Mouse (Mus musculus): ENCODE measurements around the gene Ecm1. TPM values are rescaled to one million over a fixed set of nuclear protein-coding genes. Genes with fewer than 3 reads are reported as not detected.

Gene Ecm1
- polyA plus RNA-seq, 1 experiment from 2014 or later = 9.7 TPM

- peaks cover 21% of the 10 kb centered on the region for H3K27me3 ChIP-seq (replicated peaks; ENCODE audit: low read depth, poor library complexity, severe bottlenecking)
- H3K36me3 ChIP-seq (replicated peaks) = no peaks in the 10 kb centered on the region
- no peak for DNase-seq (ENCODE audit: low spot score)
- H3K27ac ChIP-seq (replicated peaks) = no peak overlapping the region
- H3K9me3 ChIP-seq = no peaks in the 10 kb centered on the region
- H3K4me1 ChIP-seq = peaks cover 90% of the 10 kb centered on the region
- H3K4me3 ChIP-seq = no peak overlapping the region
- WGBS = 61% methylated on average over 2 of the region's 2 CpGs
Observed at GRCm38 (mm10) chr3:95685701-95686100, 53.7 kb downstream of the Ecm1 start.

GRCm38 (mm10) chr3:95685301-95685700, 54.1 kb downstream of the Ecm1 start:
- H3K4me3 ChIP-seq = no peak overlapping the region
- H3K4me1 ChIP-seq = peaks cover 91% of the 10 kb centered on the region
- no peak for DNase-seq (ENCODE audit: low spot score)
- H3K9me3 ChIP-seq = no peaks in the 10 kb centered on the region
- H3K36me3 ChIP-seq (replicated peaks) = no peaks in the 10 kb centered on the region
- peaks cover 21% of the 10 kb centered on the region for H3K27me3 ChIP-seq (replicated peaks; ENCODE audit: low read depth, poor library complexity, severe bottlenecking)
- WGBS = 81% methylated on average over 4 of the region's 4 CpGs
- no peak overlapping the region for H3K27ac ChIP-seq (replicated peaks)

- DNase-seq (ENCODE audit: low spot score) = no peak
- H3K4me1 ChIP-seq = peaks cover 89% of the 10 kb centered on the region
- 0 out of 2 replicates have a peak overlapping the region, but pooled peaks have one; percentile 10 for H3K27ac ChIP-seq (replicated peaks)
- no peaks in the 10 kb centered on the region for H3K9me3 ChIP-seq
- peaks cover 21% of the 10 kb centered on the region for H3K27me3 ChIP-seq (replicated peaks; ENCODE audit: low read depth, poor library complexity, severe bottlenecking)
- H3K4me3 ChIP-seq = no peak overlapping the region
- peaks cover 2% of the 10 kb centered on the region; the same call in 1 of the 2 replicates for H3K36me3 ChIP-seq (replicated peaks)
- WGBS = 61% methylated on average over 6 of the region's 8 CpGs
Observed at GRCm38 (mm10) chr3:95684846-95685245, 54.5 kb downstream of the Ecm1 start.

Small RNAs within 50 kb of the gene (microRNA-seq; reads per million reads assigned to microRNA genes)
- gene Mir7014 = not detected

Other genes starting within 250 kb of the Ecm1 start
- 3.4 and 5.5 TPM in 2 replicates for gene Ctsk, start 240.3 kb downstream of the Ecm1 start, polyA plus RNA-seq (2016; fragmentation: Nextera tagmentation; extraction: Ambion mirVana)
- gene Ctss, start 212.8 kb downstream of the Ecm1 start, polyA plus RNA-seq (2016; fragmentation: Nextera tagmentation; extraction: Ambion mirVana) = 3.4 and 4.3 TPM in 2 replicates
- gene Hormad1, start 179.9 kb downstream of the Ecm1 start, polyA plus RNA-seq (2016; fragmentation: Nextera tagmentation; extraction: Ambion mirVana) = not detected in 2 replicates
- 29.7 and 30.3 TPM in 2 replicates for gene Golph3l, start 150.6 kb downstream of the Ecm1 start, polyA plus RNA-seq (2016; fragmentation: Nextera tagmentation; extraction: Ambion mirVana)
- 79.1 and 79.7 TPM in 2 replicates for gene Ensa, start 114.6 kb downstream of the Ecm1 start, polyA plus RNA-seq (2016; fragmentation: Nextera tagmentation; extraction: Ambion mirVana)
- 49.5 and 50.0 TPM in 2 replicates for gene Mcl1, start 80.8 kb downstream of the Ecm1 start, polyA plus RNA-seq (2016; fragmentation: Nextera tagmentation; extraction: Ambion mirVana)
- gene Adamtsl4, start 51.7 kb downstream of the Ecm1 start, polyA plus RNA-seq (2016; fragmentation: Nextera tagmentation; extraction: Ambion mirVana) = 1.00 and 1.6 TPM in 2 replicates
- 65.5 and 71.5 TPM in 2 replicates for gene Tars2, start 20.6 kb upstream of the Ecm1 start, polyA plus RNA-seq (2016; fragmentation: Nextera tagmentation; extraction: Ambion mirVana)
- 24.0 and 25.7 TPM in 2 replicates for gene Rprd2, start 79.3 kb upstream of the Ecm1 start, polyA plus RNA-seq (2016; fragmentation: Nextera tagmentation; extraction: Ambion mirVana)
- 74.5 and 75.6 TPM in 2 replicates for gene Prpf3, start 116.3 kb upstream of the Ecm1 start, polyA plus RNA-seq (2016; fragmentation: Nextera tagmentation; extraction: Ambion mirVana)
- gene Mrps21, start 131.9 kb upstream of the Ecm1 start, polyA plus RNA-seq (2016; fragmentation: Nextera tagmentation; extraction: Ambion mirVana) = 374 and 377 TPM in 2 replicates
- 11.5 and 13.4 TPM in 2 replicates for gene Ciart, start 142.7 kb upstream of the Ecm1 start, polyA plus RNA-seq (2016; fragmentation: Nextera tagmentation; extraction: Ambion mirVana)
- gene BC028528, start 152.4 kb upstream of the Ecm1 start, polyA plus RNA-seq (2016; fragmentation: Nextera tagmentation; extraction: Ambion mirVana) = 7.6 and 10.2 TPM in 2 replicates
- gene Aph1a, start 154.4 kb upstream of the Ecm1 start, polyA plus RNA-seq (2016; fragmentation: Nextera tagmentation; extraction: Ambion mirVana) = 33.4 and 36.1 TPM in 2 replicates
- gene Car14, start 165.1 kb upstream of the Ecm1 start, polyA plus RNA-seq (2016; fragmentation: Nextera tagmentation; extraction: Ambion mirVana) = 120 and 133 TPM in 2 replicates
- gene Anp32e, start 189.7 kb upstream of the Ecm1 start, polyA plus RNA-seq (2016; fragmentation: Nextera tagmentation; extraction: Ambion mirVana) = 369 and 371 TPM in 2 replicates

Measured in embryonic facial prominence, embryonic 10.5 days (tissue).